Mouse (Mus musculus): ENCODE measurements around the gene Gpatch3.

DNA sequence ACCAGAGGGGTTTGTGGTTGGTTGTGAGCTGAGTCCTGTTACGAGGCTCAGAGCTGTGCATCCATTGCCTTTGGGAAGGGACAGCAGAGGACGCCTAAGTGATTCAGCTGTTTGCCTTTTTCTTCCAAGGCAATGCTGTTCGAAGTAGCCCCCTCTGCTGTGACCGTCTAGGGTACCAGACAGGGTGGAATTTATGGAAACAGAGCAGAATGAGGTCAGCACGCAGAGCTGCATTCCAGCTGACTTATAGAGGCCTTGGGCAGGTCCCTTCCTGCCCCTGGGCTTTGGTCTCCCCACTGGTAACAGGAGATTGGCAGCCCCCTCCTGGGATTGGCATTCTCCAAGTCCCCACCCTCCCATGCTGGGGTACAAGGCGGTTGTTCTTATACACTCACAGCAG lies 30.3 kb downstream of the Gpatch3 start:
- TF ChIP-seq POLR2A (IDR thresholded peaks at IDR 0.05; ENCODE audit: low read depth, low read length) (no peak), CTCF (IDR thresholded peaks at IDR 0.05; ENCODE audit: extremely low read depth, insufficient read length, insufficient replicate concordance, low read depth, low read length) (no peak)
